8 mouse cellular contexts compared by ENCODE assay signal in the genomic region with DNA sequence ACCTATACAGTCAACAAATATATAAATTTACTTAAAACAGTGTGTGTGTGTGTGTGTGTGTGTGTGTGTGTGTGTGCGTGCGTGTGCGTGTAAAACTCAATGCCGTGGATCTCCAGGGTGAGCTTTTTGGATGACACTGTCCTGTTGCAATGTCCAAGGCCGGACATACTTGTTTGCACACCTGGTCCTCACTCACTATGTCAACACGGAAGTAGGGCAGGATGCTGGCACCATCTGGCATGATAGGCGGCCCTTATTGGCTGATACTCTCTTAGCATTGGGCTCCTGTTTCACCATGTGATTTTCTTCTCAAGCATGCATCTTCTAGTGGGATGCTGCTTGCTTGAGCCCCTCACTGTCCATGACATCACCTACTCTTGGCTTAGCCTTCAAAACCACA. TPM values are rescaled to one million over a fixed set of nuclear protein-coding genes. Genes with fewer than 3 reads are reported as not detected.
DNase-seq lines count a peak whose midpoint lies in the region; ATAC-seq and TF ChIP-seq lines count a peak whose summit lies in the region.

No protein-coding gene starts in this region.

- peak overlapping the region; percentile 79 for H3K4me2 ChIP-seq in heart, embryonic 16.5 days (ENCODE audit: low read depth, low read length)
- H3K4me2 ChIP-seq in intestine, embryonic 14.5 days (ENCODE audit: low read length), result peak overlapping the region; percentile 66
- peak overlapping the region; percentile 59 for H3K4me2 ChIP-seq in midbrain, postnatal 0 days (ENCODE audit: low read depth, low read length, poor library complexity, severe bottlenecking)

- H3K27me3 ChIP-seq in heart, embryonic 16.5 days (ENCODE audit: control insufficient read depth, insufficient read depth, low read length), result no peaks in the 10 kb centered on the region
- H3K27me3 ChIP-seq in cerebellum, adult 2 months (ENCODE audit: control insufficient read depth, insufficient read depth, low read length), result no peaks in the 10 kb centered on the region
- no peaks in the 10 kb centered on the region for H3K27me3 ChIP-seq in intestine, embryonic 14.5 days (replicated peaks; ENCODE audit: control insufficient read depth, insufficient read depth, low read length)
- H3K27me3 ChIP-seq in midbrain, postnatal 0 days (ENCODE audit: insufficient read depth, low read length), result no peaks in the 10 kb centered on the region

- no peak for TF ChIP-seq CTCF in cerebellum, adult 2 months (IDR thresholded peaks at IDR 0.05; ENCODE audit: borderline replicate concordance, insufficient read depth, low read depth, low read length)
- no peak for TF ChIP-seq CTCF in midbrain, postnatal 0 days (IDR thresholded peaks at IDR 0.05)

- TF ChIP-seq POLR2A in cerebellum, adult 2 months (IDR thresholded peaks at IDR 0.05; ENCODE audit: borderline replicate concordance, insufficient read depth, low read length), result no peak

- WGBS in heart, embryonic 16.5 days, result 54% methylated on average over 7 of the region's 7 CpGs
- WGBS in cerebellum, adult 2 months, result 51% methylated on average over 7 of the region's 7 CpGs
- WGBS in intestine, embryonic 14.5 days, result 68% methylated on average over 7 of the region's 7 CpGs
- 70% methylated on average over 7 of the region's 7 CpGs for WGBS in midbrain, postnatal 0 days

- no peak overlapping the region for H3K9ac ChIP-seq in heart, embryonic 16.5 days (ENCODE audit: low read length)
- H3K9ac ChIP-seq in intestine, embryonic 14.5 days (ENCODE audit: low read length), result no peak overlapping the region
- H3K9ac ChIP-seq in midbrain, postnatal 0 days (replicated peaks; ENCODE audit: low read length, poor library complexity, severe bottlenecking), result peak overlapping the region; percentile 39; the same call in 1 of the 2 replicates

- H3K27ac ChIP-seq in heart, embryonic 16.5 days (ENCODE audit: low read length), result peak overlapping the region; percentile 96; the same call in 1 of the 2 replicates
- no peak overlapping the region for H3K27ac ChIP-seq in cerebellum, adult 2 months (ENCODE audit: insufficient read depth, low read length)
- peak overlapping the region; percentile 96; the same call in 1 of the 2 replicates for H3K27ac ChIP-seq in intestine, embryonic 14.5 days (ENCODE audit: low read depth)
- H3K27ac ChIP-seq in midbrain, postnatal 0 days (ENCODE audit: low read depth, low read length), result peak overlapping the region; percentile 95

- H3K36me3 ChIP-seq in heart, embryonic 16.5 days (ENCODE audit: control insufficient read depth, insufficient read depth), result no peaks in the 10 kb centered on the region
- no peaks in the 10 kb centered on the region for H3K36me3 ChIP-seq in intestine, embryonic 14.5 days (ENCODE audit: control insufficient read depth, insufficient read depth, low read length)
- no peaks in the 10 kb centered on the region for H3K36me3 ChIP-seq in midbrain, postnatal 0 days (ENCODE audit: insufficient read depth, low read length)

- intact Hi-C loops in heart, postnatal 14 days (cut with DNase I), result loop anchor here (2.0 to 10.0 kb wide), 3 partner anchors 75 to 695 kb away; partner anchors contain the start of gene Gabarapl1

- no peaks in the 10 kb centered on the region for H3K9me3 ChIP-seq in heart, embryonic 16.5 days (replicated peaks; ENCODE audit: control insufficient read depth, low read length)
- H3K9me3 ChIP-seq in intestine, embryonic 14.5 days (ENCODE audit: control insufficient read depth, low read length), result no peaks in the 10 kb centered on the region
- H3K9me3 ChIP-seq in midbrain, postnatal 0 days (ENCODE audit: low read length), result no peaks in the 10 kb centered on the region

- ATAC-seq in heart, embryonic 16.5 days (replicated peaks; ENCODE audit: extremely low read depth, insufficient read depth, low FRiP score), result no peak
- ATAC-seq in intestine, embryonic 14.5 days (replicated peaks; ENCODE audit: low FRiP score, low TSS enrichment, low read depth), result no peak
- no peak for ATAC-seq in midbrain, postnatal 0 days (ENCODE audit: low FRiP score)

- DNase-seq in heart, postnatal 14 days, result no peak
- DNase-seq in cerebellum, adult 2 months, result peak in 1 of 2 experiments; percentile 31
- DNase-seq in intestine, embryonic 14.5 days (ENCODE audit: low spot score), result no peak
- no peak for DNase-seq in midbrain, postnatal 0 days (ENCODE audit: low spot score)
- no peak for DNase-seq in right cerebral cortex, postnatal 36 days (ENCODE audit: low spot score in 2 of 2)
- DNase-seq in testis, postnatal 10 days (ENCODE audit: low spot score), result no peak
- DNase-seq in spleen, postnatal 14 days (ENCODE audit: low spot score in 2 of 2), result no peak

- peak overlapping the region; percentile 87; the same call in 1 of the 2 replicates for H3K4me3 ChIP-seq in heart, embryonic 16.5 days (ENCODE audit: low read length)
- H3K4me3 ChIP-seq in cerebellum, adult 2 months (replicated peaks; ENCODE audit: insufficient read depth, low read depth, low read length), result peak overlapping the region; percentile 85
- H3K4me3 ChIP-seq in intestine, embryonic 14.5 days (ENCODE audit: low read depth, low read length), result peak overlapping the region; percentile 75; the same call in 1 of the 2 replicates
- H3K4me3 ChIP-seq in midbrain, postnatal 0 days (ENCODE audit: low read depth, low read length), result peak overlapping the region; percentile 78

- H3K4me1 ChIP-seq in heart, embryonic 16.5 days (ENCODE audit: control insufficient read depth, insufficient read depth, low read length), result peaks cover 8% of the 10 kb centered on the region
- peaks cover 3% of the 10 kb centered on the region; the same call in 1 of the 2 replicates for H3K4me1 ChIP-seq in cerebellum, adult 2 months (ENCODE audit: control insufficient read depth, insufficient read depth, low read length)
- H3K4me1 ChIP-seq in intestine, embryonic 14.5 days (replicated peaks; ENCODE audit: control insufficient read depth, insufficient read depth, low read length), result peaks cover 12% of the 10 kb centered on the region
- no peaks in the 10 kb centered on the region for H3K4me1 ChIP-seq in midbrain, postnatal 0 days (ENCODE audit: insufficient read depth, low read length)

RNA-seq across cellular contexts. Expression of gene Klrb1b, which starts 13.8 kb away (rescaled TPM):
- 0.17 and 0.49 TPM in 2 replicates for polyA plus RNA-seq in heart, embryonic 16.5 days (2015; fragmentation: Nextera tagmentation; extraction: Ambion mirVana)
- total RNA-seq in heart, postnatal 14 days (2021), result under 1 TPM in 1 of 2 experiments, not detected in 1; 0.17 TPM
- polyA plus RNA-seq in cerebellum, adult 2 months (2012; rRNA removed), result not detected in 2 replicates
- polyA plus RNA-seq in intestine, embryonic 14.5 days (2014; fragmentation: Nextera tagmentation; extraction: Ambion mirVana), result 0.19 and 0.67 TPM in 2 replicates
- total RNA-seq in midbrain, postnatal 0 days (2014; rRNA removed), result not detected in 2 replicates
- polyA plus RNA-seq in midbrain, postnatal 0 days (2015; fragmentation: Nextera tagmentation; extraction: Ambion mirVana), result not detected in 2 replicates

RNA-seq across cellular contexts. Expression of gene Gm44511, which starts 13.8 kb away (rescaled TPM):
- polyA plus RNA-seq in heart, embryonic 16.5 days (2015; fragmentation: Nextera tagmentation; extraction: Ambion mirVana), result 0.26 TPM in 1 of 2 replicates, not detected in the other
- not detected for total RNA-seq in heart, postnatal 14 days (2021)
- polyA plus RNA-seq in cerebellum, adult 2 months (2012; rRNA removed), result not detected in 2 replicates
- polyA plus RNA-seq in intestine, embryonic 14.5 days (2014; fragmentation: Nextera tagmentation; extraction: Ambion mirVana), result 0.62 TPM in 1 of 2 replicates, not detected in the other
- not detected in 2 replicates for total RNA-seq in midbrain, postnatal 0 days (2014; rRNA removed)
- polyA plus RNA-seq in midbrain, postnatal 0 days (2015; fragmentation: Nextera tagmentation; extraction: Ambion mirVana), result not detected in 2 replicates

RNA-seq across cellular contexts. Expression of gene Clec2i, which starts 47.5 kb away (rescaled TPM):
- 0.29 and 1.2 TPM in 2 replicates for polyA plus RNA-seq in heart, embryonic 16.5 days (2015; fragmentation: Nextera tagmentation; extraction: Ambion mirVana)
- under 1 TPM; 0.19 to 0.68 TPM for total RNA-seq in heart, postnatal 14 days (2021)
- polyA plus RNA-seq in cerebellum, adult 2 months (2012; rRNA removed), result 0.06 TPM in 1 of 2 replicates, not detected in the other
- polyA plus RNA-seq in intestine, embryonic 14.5 days (2014; fragmentation: Nextera tagmentation; extraction: Ambion mirVana), result 0.19 TPM in 1 of 2 replicates, not detected in the other
- total RNA-seq in midbrain, postnatal 0 days (2014; rRNA removed), result 0.42 TPM in 1 of 2 replicates, not detected in the other
- not detected in 2 replicates for polyA plus RNA-seq in midbrain, postnatal 0 days (2015; fragmentation: Nextera tagmentation; extraction: Ambion mirVana)

RNA-seq across cellular contexts. Expression of gene Klrb1c, which starts 50.9 kb away (rescaled TPM):
- 0.16 and 0.39 TPM in 2 replicates for polyA plus RNA-seq in heart, embryonic 16.5 days (2015; fragmentation: Nextera tagmentation; extraction: Ambion mirVana)
- under 1 TPM in 1 of 2 experiments, not detected in 1; 0.12 TPM for total RNA-seq in heart, postnatal 14 days (2021)
- 0.08 TPM in 1 of 2 replicates, not detected in the other for polyA plus RNA-seq in cerebellum, adult 2 months (2012; rRNA removed)
- polyA plus RNA-seq in intestine, embryonic 14.5 days (2014; fragmentation: Nextera tagmentation; extraction: Ambion mirVana), result 0.20 and 0.26 TPM in 2 replicates
- total RNA-seq in midbrain, postnatal 0 days (2014; rRNA removed), result 0.09 and 0.77 TPM in 2 replicates
- polyA plus RNA-seq in midbrain, postnatal 0 days (2015; fragmentation: Nextera tagmentation; extraction: Ambion mirVana), result 0.09 and 0.25 TPM in 2 replicates

RNA-seq across cellular contexts. Expression of gene BC035044, which starts 51.0 kb away (rescaled TPM):
- polyA plus RNA-seq in heart, embryonic 16.5 days (2015; fragmentation: Nextera tagmentation; extraction: Ambion mirVana), result 1.7 and 5.3 TPM in 2 replicates
- under 1 TPM; 0.45 to 0.93 TPM for total RNA-seq in heart, postnatal 14 days (2021)
- 0.30 and 0.79 TPM in 2 replicates for polyA plus RNA-seq in cerebellum, adult 2 months (2012; rRNA removed)
- 1.8 and 3.0 TPM in 2 replicates for polyA plus RNA-seq in intestine, embryonic 14.5 days (2014; fragmentation: Nextera tagmentation; extraction: Ambion mirVana)
- 0.19 and 0.38 TPM in 2 replicates for total RNA-seq in midbrain, postnatal 0 days (2014; rRNA removed)
- 0.29 and 0.41 TPM in 2 replicates for polyA plus RNA-seq in midbrain, postnatal 0 days (2015; fragmentation: Nextera tagmentation; extraction: Ambion mirVana)
